Mouse (Mus musculus): ENCODE results near the gene Fam122a. TPM values are rescaled to one million over a fixed set of nuclear protein-coding genes. Genes with fewer than 3 reads are reported as not detected.

Gene Fam122a
- polyA plus RNA-seq, 1 experiment, result 22.6 TPM

DNA sequence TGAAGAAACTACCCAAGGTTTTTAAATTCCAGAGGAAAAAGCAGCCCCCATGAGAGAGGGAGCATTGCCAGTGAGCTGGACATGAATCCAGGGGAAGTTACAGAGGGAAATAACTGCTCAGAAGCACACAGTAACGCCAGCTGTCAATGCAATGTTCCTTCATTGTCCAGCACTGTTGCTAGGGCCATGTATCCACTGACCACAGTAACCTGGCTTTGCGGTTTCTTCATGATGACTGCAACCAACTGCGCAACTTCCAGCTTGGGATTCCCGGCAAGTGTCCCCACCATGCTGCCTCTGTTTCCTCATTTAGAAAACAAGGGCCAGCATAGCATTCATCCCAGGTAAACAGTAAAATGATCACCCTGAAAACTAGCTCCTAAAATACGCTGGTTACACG is 5.6 kb downstream of the Fam122a start:
- H3K36me3 ChIP-seq (ENCODE audit: control insufficient read depth, insufficient read depth, low read length), result 0 out of 2 replicates have a peak, but pooled peaks cover 1% of the 10 kb centered on the region
- 88% methylated on average over 6 of the region's 6 CpGs for WGBS
- peaks cover 2% of the 10 kb centered on the region; the same call in 1 of the 2 replicates for H3K4me1 ChIP-seq (ENCODE audit: control insufficient read depth, insufficient read depth, insufficient read length, low read length)
- H3K27me3 ChIP-seq (ENCODE audit: control insufficient read depth, insufficient read depth, low read length), result no peaks in the 10 kb centered on the region
- H3K27ac ChIP-seq (ENCODE audit: insufficient read depth, low read depth, low read length), result no peak overlapping the region
- H3K4me3 ChIP-seq (ENCODE audit: low read depth, low read length), result no peak overlapping the region
- TF ChIP-seq CTCF (IDR thresholded peaks at IDR 0.05; ENCODE audit: extremely low read depth, insufficient read length, insufficient replicate concordance, low read depth, low read length) (no peak), POLR2A (IDR thresholded peaks at IDR 0.05; ENCODE audit: low read depth, low read length) (no peak)

- 74% methylated on average over 4 of the region's 4 CpGs for WGBS
Measured at GRCm38 (mm10) chr19:24469216-24469615, 7.9 kb downstream of the Fam122a start.

GRCm38 (mm10) chr19:24468616-24469015 is 8.5 kb downstream of the Fam122a start:
- no peaks in the 10 kb centered on the region for H3K4me1 ChIP-seq (ENCODE audit: control insufficient read depth, insufficient read depth, insufficient read length, low read length)
- no peak overlapping the region for H3K27ac ChIP-seq (ENCODE audit: insufficient read depth, low read depth, low read length)
- 0 out of 2 replicates have a peak, but pooled peaks cover 1% of the 10 kb centered on the region for H3K36me3 ChIP-seq (ENCODE audit: control insufficient read depth, insufficient read depth, low read length)
- TF ChIP-seq CTCF (IDR thresholded peaks at IDR 0.05; ENCODE audit: extremely low read depth, insufficient read length, insufficient replicate concordance, low read depth, low read length), result no peak
- TF ChIP-seq POLR2A (IDR thresholded peaks at IDR 0.05; ENCODE audit: low read depth, low read length), result no peak
- no peak overlapping the region for H3K4me3 ChIP-seq (ENCODE audit: low read depth, low read length)
- WGBS, result 68% methylated on average over 3 of the region's 3 CpGs
- H3K27me3 ChIP-seq (ENCODE audit: control insufficient read depth, insufficient read depth, low read length), result no peaks in the 10 kb centered on the region

More at GRCm38 (mm10) chr19:24469216-24469615, 7.9 kb downstream of the Fam122a start:
- Histone ChIP-seq H3K36me3 (ENCODE audit: control insufficient read depth, insufficient read depth, low read length) (0 out of 2 replicates have a peak, but pooled peaks cover 1% of the 10 kb centered on the region), H3K27ac (ENCODE audit: insufficient read depth, low read depth, low read length) (no peak overlapping the region), H3K27me3 (ENCODE audit: control insufficient read depth, insufficient read depth, low read length) (no peaks in the 10 kb centered on the region), H3K4me3 (ENCODE audit: low read depth, low read length) (no peak overlapping the region), H3K4me1 (ENCODE audit: control insufficient read depth, insufficient read depth, insufficient read length, low read length) (no peaks in the 10 kb centered on the region)
- TF ChIP-seq CTCF (IDR thresholded peaks at IDR 0.05; ENCODE audit: extremely low read depth, insufficient read length, insufficient replicate concordance, low read depth, low read length) (no peak), POLR2A (IDR thresholded peaks at IDR 0.05; ENCODE audit: low read depth, low read length) (no peak)

GRCm38 (mm10) chr19:24463011-24463410 is 14.1 kb downstream of the Fam122a start:
- H3K27me3 ChIP-seq (ENCODE audit: control insufficient read depth, insufficient read depth, low read length), result no peaks in the 10 kb centered on the region
- TF ChIP-seq CTCF (IDR thresholded peaks at IDR 0.05; ENCODE audit: extremely low read depth, insufficient read length, insufficient replicate concordance, low read depth, low read length), result no peak
- TF ChIP-seq POLR2A (IDR thresholded peaks at IDR 0.05; ENCODE audit: low read depth, low read length), result no peak
- H3K4me1 ChIP-seq (ENCODE audit: control insufficient read depth, insufficient read depth, insufficient read length, low read length), result no peaks in the 10 kb centered on the region
- 84% methylated on average over 3 of the region's 3 CpGs for WGBS
- no peak overlapping the region for H3K4me3 ChIP-seq (ENCODE audit: low read depth, low read length)
- no peak overlapping the region for H3K27ac ChIP-seq (ENCODE audit: insufficient read depth, low read depth, low read length)
- H3K36me3 ChIP-seq (ENCODE audit: control insufficient read depth, insufficient read depth, low read length), result no peaks in the 10 kb centered on the region

GRCm38 (mm10) chr19:24456591-24457231 is 20.4 kb downstream of the Fam122a start:
- Histone ChIP-seq H3K4me3 (ENCODE audit: low read depth, low read length) (no peak overlapping the region), H3K4me1 (ENCODE audit: control insufficient read depth, insufficient read depth, insufficient read length, low read length) (peaks cover 19% of the 10 kb centered on the region; the same call in 1 of the 2 replicates), H3K27ac (ENCODE audit: insufficient read depth, low read depth, low read length) (no peak overlapping the region), H3K36me3 (ENCODE audit: control insufficient read depth, insufficient read depth, low read length) (no peaks in the 10 kb centered on the region), H3K27me3 (ENCODE audit: control insufficient read depth, insufficient read depth, low read length) (no peaks in the 10 kb centered on the region)
- WGBS, result 46% methylated on average over 6 of the region's 6 CpGs
- TF ChIP-seq POLR2A (IDR thresholded peaks at IDR 0.05; ENCODE audit: low read depth, low read length) (no peak), CTCF (IDR thresholded peaks at IDR 0.05; ENCODE audit: extremely low read depth, insufficient read length, insufficient replicate concordance, low read depth, low read length) (no peak)

DNA sequence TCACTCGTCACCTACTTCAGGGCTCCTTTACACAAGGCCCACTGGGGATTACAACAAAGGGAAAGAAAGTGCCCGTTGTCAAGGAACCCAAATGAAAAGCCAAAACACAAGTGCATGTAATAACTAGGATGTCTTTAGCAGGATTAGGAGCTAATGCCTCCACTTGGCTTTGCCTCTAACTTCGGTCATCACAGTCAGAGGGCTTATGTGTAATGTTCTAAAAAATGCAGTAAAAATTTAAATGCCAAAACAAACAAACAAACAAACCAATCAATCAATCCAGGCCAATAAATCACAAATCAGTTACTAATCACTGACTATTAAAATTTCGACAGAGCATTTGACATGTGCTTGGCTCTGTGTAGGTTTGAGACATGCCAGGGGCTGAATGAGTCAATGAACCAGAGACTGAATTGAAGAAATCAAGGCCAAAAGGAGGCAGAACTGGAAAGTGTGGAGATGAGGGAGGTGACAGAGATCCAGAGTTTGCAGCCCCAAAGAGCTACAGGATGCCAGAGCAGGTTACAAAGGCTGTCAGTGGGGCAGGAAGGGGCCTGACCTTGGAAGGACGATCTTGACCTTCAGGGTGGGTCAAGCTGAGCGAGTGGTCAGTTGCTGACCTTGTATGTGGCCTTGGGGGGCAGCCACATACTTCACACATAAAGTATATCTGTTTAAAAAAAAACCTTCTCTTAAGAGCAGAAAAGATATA is 21.8 kb downstream of the Fam122a start:
- H3K36me3 ChIP-seq (ENCODE audit: control insufficient read depth, insufficient read depth, low read length), result no peaks in the 10 kb centered on the region
- no peak for TF ChIP-seq POLR2A (IDR thresholded peaks at IDR 0.05; ENCODE audit: low read depth, low read length)
- TF ChIP-seq CTCF (IDR thresholded peaks at IDR 0.05; ENCODE audit: extremely low read depth, insufficient read length, insufficient replicate concordance, low read depth, low read length), result no peak
- no peak overlapping the region for H3K4me3 ChIP-seq (ENCODE audit: low read depth, low read length)
- 86% methylated on average over 6 of the region's 6 CpGs for whole genome bisulfite sequencing
- H3K4me1 ChIP-seq (ENCODE audit: control insufficient read depth, insufficient read depth, insufficient read length, low read length), result peaks cover 21% of the 10 kb centered on the region; the same call in 1 of the 2 replicates
- H3K27me3 ChIP-seq (ENCODE audit: control insufficient read depth, insufficient read depth, low read length), result no peaks in the 10 kb centered on the region
- no peak overlapping the region for H3K27ac ChIP-seq (ENCODE audit: insufficient read depth, low read depth, low read length)

DNA sequence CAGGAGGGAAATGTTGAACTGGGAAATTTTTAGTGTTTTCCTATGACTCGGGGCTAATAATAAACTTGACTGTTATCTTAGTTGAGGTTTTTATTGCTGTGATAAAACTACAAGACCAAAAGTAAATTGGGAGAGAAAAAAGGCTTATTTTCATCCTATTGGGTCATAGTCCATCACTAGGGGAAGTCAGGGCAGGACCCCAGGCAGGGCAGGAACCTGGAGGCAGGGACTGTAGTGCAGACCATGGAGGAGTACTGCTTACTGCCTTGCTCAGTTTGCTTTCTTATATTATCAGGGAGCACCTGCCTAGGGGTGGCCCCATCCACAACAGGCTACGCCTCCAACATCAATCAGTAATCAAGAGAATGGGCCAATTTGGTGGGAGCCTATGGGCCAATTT is 22.7 kb downstream of the Fam122a start:
- no peaks in the 10 kb centered on the region for H3K36me3 ChIP-seq (ENCODE audit: control insufficient read depth, insufficient read depth, low read length)
- H3K27ac ChIP-seq (ENCODE audit: insufficient read depth, low read depth, low read length), result peak overlapping the region; percentile 40; the same call in 1 of the 2 replicates
- no peaks in the 10 kb centered on the region for H3K27me3 ChIP-seq (ENCODE audit: control insufficient read depth, insufficient read depth, low read length)
- no peak overlapping the region for H3K4me3 ChIP-seq (ENCODE audit: low read depth, low read length)
- peaks cover 23% of the 10 kb centered on the region; the same call in 1 of the 2 replicates for H3K4me1 ChIP-seq (ENCODE audit: control insufficient read depth, insufficient read depth, insufficient read length, low read length)
- 44% methylated on average over 2 of the region's 2 CpGs for WGBS
- TF ChIP-seq CTCF (IDR thresholded peaks at IDR 0.05; ENCODE audit: extremely low read depth, insufficient read length, insufficient replicate concordance, low read depth, low read length) (no peak), POLR2A (IDR thresholded peaks at IDR 0.05; ENCODE audit: low read depth, low read length) (no peak)

All from small intestine, adult 2 months (tissue).